Mouse (Mus musculus) right cerebral cortex, postnatal 10 days (tissue): ENCODE data around the gene B3galt4.

Experiments
- DNase-seq, 2 experiments: peaks; one replicate each; pipeline ENCODE4 v3.0.0; 2021; ENCODE audit warnings: low spot score in 2 of 2

The B3galt4 gene

GRCm38 (mm10) chr17:33920282-33921097, 30.8 kb downstream of the B3galt4 start:
- peak; percentile 88 to 92 for DNase-seq

GRCm38 (mm10) chr17:33919351-33920281, 31.7 kb downstream of the B3galt4 start:
- peak; percentile 59 to 65 for DNase-seq

- peak; percentile 33 to 46 for DNase-seq
Measured at GRCm38 (mm10) chr17:33918293-33919203, 32.7 kb downstream of the B3galt4 start.

GRCm38 (mm10) chr17:33917656-33918292, 33.5 kb downstream of the B3galt4 start:
- peak in 1 of 2 experiments; percentile 43 for DNase-seq

- DNase-seq = peak in 1 of 2 experiments; percentile 60
Measured at GRCm38 (mm10) chr17:33916847-33917655, 34.2 kb downstream of the B3galt4 start.

- DNase-seq = peak in 1 of 2 experiments; percentile 67
Measured at GRCm38 (mm10) chr17:33916294-33916693, 35.0 kb downstream of the B3galt4 start.

- DNase-seq = peak; percentile 97 to 98
Measured at GRCm38 (mm10) chr17:33915671-33916250, 35.5 kb downstream of the B3galt4 start, which contains the start of the genes Tapbp and Zbtb22. Gene Tapbp (plus strand): TSS chr17:33915899. Gene Zbtb22 (plus strand): TSS chr17:33915904.

GRCm38 (mm10) chr17:33914969-33915391, 36.3 kb downstream of the B3galt4 start:
- peak in 1 of 2 experiments; percentile 51 for DNase-seq

GRCm38 (mm10) chr17:33913905-33914304, 37.4 kb downstream of the B3galt4 start:
- peak in 1 of 2 experiments; percentile 30 for DNase-seq

GRCm38 (mm10) chr17:33913264-33913663, 38.0 kb downstream of the B3galt4 start:
- peak in 1 of 2 experiments; percentile 24 for DNase-seq

- peak in 1 of 2 experiments; percentile 50 for DNase-seq
Measured at GRCm38 (mm10) chr17:33911813-33912414, 39.4 kb downstream of the B3galt4 start.

- peak; percentile 25 to 48 for DNase-seq
Measured at GRCm38 (mm10) chr17:33911052-33911812, 40.1 kb downstream of the B3galt4 start.

- peak in 1 of 2 experiments; percentile 20 for DNase-seq
Measured at GRCm38 (mm10) chr17:33910346-33911051, 40.8 kb downstream of the B3galt4 start.

GRCm38 (mm10) chr17:33909869-33910250, 41.4 kb downstream of the B3galt4 start:
- DNase-seq = peak; percentile 50 to 72

GRCm38 (mm10) chr17:33909077-33909868, 42.0 kb downstream of the B3galt4 start, which contains the start of gene Daxx:
Gene Daxx (plus strand): TSS chr17:33909414.
- peak; percentile 99 for DNase-seq

- peak; percentile 82 to 89 for DNase-seq
Measured at GRCm38 (mm10) chr17:33908331-33909076, 42.8 kb downstream of the B3galt4 start.
